9 mouse cellular contexts compared by ENCODE assay signal in the genomic region with DNA sequence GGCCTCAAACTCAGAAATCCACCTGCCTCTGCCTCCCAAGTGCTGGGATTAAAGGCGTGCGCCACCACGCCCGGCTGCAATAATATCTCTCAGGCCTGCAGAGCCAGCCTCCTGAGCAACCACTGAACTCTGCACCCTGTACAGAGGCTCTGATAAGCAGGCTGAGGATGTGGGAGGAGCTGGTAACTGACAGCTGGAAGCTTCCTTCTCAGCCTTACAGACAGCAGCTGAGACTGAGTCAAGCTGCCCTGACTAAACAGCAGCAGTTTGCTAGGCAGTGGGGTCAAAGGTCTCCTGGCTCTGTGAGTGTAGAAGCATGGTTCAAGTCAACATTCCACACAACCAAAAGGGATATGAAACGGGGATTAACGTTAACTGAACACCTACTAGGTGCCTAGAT. TPM values are rescaled to one million over a fixed set of nuclear protein-coding genes. Genes with fewer than 3 reads are reported as not detected.
DNase-seq lines count a peak whose midpoint lies in the region; ATAC-seq lines count a peak whose summit lies in the region.
"Had no signal": no experiment of that assay in that cellular context is flagged by ENCODE, and none has a peak within 500 bp of the region (broad histone marks: within the 10 kb centered on the region; RNA-seq: fewer than 3 reads in every experiment).

No protein-coding gene starts in this region.

- H3K4me2 ChIP-seq in forebrain, embryonic 16.5 days (ENCODE audit: low read length), result no peak overlapping the region

- peaks cover 10% of the 10 kb centered on the region for H3K4me1 ChIP-seq in forebrain, embryonic 16.5 days (replicated peaks; ENCODE audit: control insufficient read depth, insufficient read depth, low read length)

- H3K9ac ChIP-seq in forebrain, embryonic 16.5 days (replicated peaks; ENCODE audit: low read depth, low read length), result no peak overlapping the region

- no peaks in the 10 kb centered on the region for H3K36me3 ChIP-seq in forebrain, embryonic 16.5 days (ENCODE audit: control insufficient read depth, insufficient read depth)

- ATAC-seq in forebrain, embryonic 16.5 days, result no peak

- no peak overlapping the region for H3K4me3 ChIP-seq in forebrain, embryonic 16.5 days (replicated peaks; ENCODE audit: low read length)
- H3K4me3 ChIP-seq: heart, adult 2 months had no signal

- DNase-seq in adrenal gland, adult (ENCODE audit: inconsistent age in 2 of 2, low spot score in 1 of 2), result peak; percentile 23 to 51
- DNase-seq in adrenal gland, adult 8-10 months, result no peak
- DNase-seq in embryo, embryonic 10.5 days (ENCODE audit: low spot score), result peak; percentile 65
- peak; percentile 92 for DNase-seq in kidney, adult 11 months
- DNase-seq in lung, postnatal 14 days, result peak; percentile 69
- DNase-seq in thymus, postnatal 4 days, result peak; percentile 68
- DNase-seq in cerebellum, adult 9-10 months, result no peak

- no peaks in the 10 kb centered on the region for H3K27me3 ChIP-seq in forebrain, embryonic 16.5 days (replicated peaks; ENCODE audit: control insufficient read depth, insufficient read depth, low read length)

- WGBS in forebrain, embryonic 16.5 days, result 83% methylated on average over 6 of the region's 6 CpGs

- no peaks in the 10 kb centered on the region for H3K9me3 ChIP-seq in forebrain, embryonic 16.5 days (ENCODE audit: control insufficient read depth, low read length)

- no peak overlapping the region for H3K27ac ChIP-seq in forebrain, embryonic 16.5 days (ENCODE audit: low read length)
- H3K27ac ChIP-seq: heart, adult 2 months had no signal

RNA-seq across cellular contexts. Expression of a gene that starts 8.0 kb away (rescaled TPM):
- total RNA-seq in adrenal gland, adult 8-10 months (2022), result 100 to 1,000 TPM; 146 to 275 (median 231) TPM
- polyA plus RNA-seq in forebrain, embryonic 16.5 days (2015; fragmentation: Nextera tagmentation; extraction: Ambion mirVana), result 782 and 824 TPM in 2 replicates

RNA-seq across cellular contexts. Expression of a gene that starts 27.7 kb away (rescaled TPM):
- total RNA-seq in adrenal gland, adult 8-10 months (2022), result not detected
- 0.20 TPM in 1 of 2 replicates, not detected in the other for polyA plus RNA-seq in forebrain, embryonic 16.5 days (2015; fragmentation: Nextera tagmentation; extraction: Ambion mirVana)
- total RNA-seq: heart, adult 2 months had no signal

RNA-seq across cellular contexts. Expression of a gene that starts 37.4 kb away (rescaled TPM):
- total RNA-seq in adrenal gland, adult 8-10 months (2022), result 10 to 100 TPM; 32.0 to 41.3 (median 39.0) TPM
- 52.3 and 56.7 TPM in 2 replicates for polyA plus RNA-seq in forebrain, embryonic 16.5 days (2015; fragmentation: Nextera tagmentation; extraction: Ambion mirVana)

RNA-seq across cellular contexts. Expression of a gene that starts 37.4 kb away (rescaled TPM):
- 10 to 100 TPM; 26.4 to 40.6 (median 34.7) TPM for total RNA-seq in adrenal gland, adult 8-10 months (2022)
- 16.9 and 17.7 TPM in 2 replicates for polyA plus RNA-seq in forebrain, embryonic 16.5 days (2015; fragmentation: Nextera tagmentation; extraction: Ambion mirVana)

Comparison
In these comparisons a context has a peak if more than half of its experiments do, and no peak if none do; other contexts are left out.
1. DNase-seq: peak in adrenal gland, adult (2 of 2), embryo, embryonic 10.5 days (single experiment), kidney, adult 11 months (single experiment), lung, postnatal 14 days (single experiment) and thymus, postnatal 4 days (single experiment); none in adrenal gland, adult 8-10 months (single experiment) and cerebellum, adult 9-10 months (single experiment).